Mouse (Mus musculus) left cerebral cortex, adult 9 months (tissue): ENCODE measurements around the gene Siah3.
A peak's percentile ranks its signal among the peaks of the same experiment; 100 is the strongest.

Experiments used
- DNase-seq, 2 experiments: peaks; one replicate each; pipeline ENCODE4 v3.0.0; 2022; ENCODE audit warnings: low spot score in 2 of 2

The Siah3 gene

DNA sequence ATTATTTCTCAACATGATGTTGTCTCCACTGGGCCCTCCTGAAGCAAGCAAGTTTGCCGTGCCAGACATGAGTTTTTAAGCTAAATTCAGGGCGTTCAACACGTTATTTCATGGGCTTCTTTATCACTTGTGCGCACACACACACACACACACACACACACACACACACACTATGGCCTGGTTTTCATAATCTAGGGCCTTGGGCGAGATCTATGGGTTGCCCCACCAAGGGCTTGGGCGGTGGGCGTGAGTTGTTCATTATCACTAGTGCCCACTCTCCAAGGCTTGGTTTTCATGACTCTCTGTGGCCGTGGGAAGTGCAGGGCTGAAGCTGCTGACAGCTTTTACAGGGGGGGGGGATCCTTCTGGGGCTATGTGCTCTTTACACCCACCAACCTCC lies 63.9 kb downstream of the Siah3 start:
- DNase-seq = no peak

DNA sequence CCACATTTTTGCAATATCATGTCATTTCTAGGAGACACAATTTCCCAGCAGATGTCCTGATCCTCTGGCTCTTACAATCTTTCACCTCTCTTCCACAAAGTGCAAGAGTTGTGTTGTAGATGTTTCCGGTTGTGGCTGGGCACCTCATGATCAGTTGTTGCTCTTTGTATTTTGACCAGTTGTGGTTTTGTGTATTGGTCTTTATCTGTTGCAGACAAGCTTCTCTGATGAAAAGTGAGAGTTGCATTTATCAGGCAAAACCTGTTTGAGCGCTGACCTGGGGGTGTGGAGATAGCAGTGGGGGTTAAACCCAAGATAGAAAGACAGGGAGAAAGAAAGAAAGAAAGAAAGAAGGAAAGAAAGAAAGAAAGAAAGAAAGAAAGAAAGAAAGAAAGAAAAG lies 68.9 kb downstream of the Siah3 start:
- DNase-seq = no peak

DNA sequence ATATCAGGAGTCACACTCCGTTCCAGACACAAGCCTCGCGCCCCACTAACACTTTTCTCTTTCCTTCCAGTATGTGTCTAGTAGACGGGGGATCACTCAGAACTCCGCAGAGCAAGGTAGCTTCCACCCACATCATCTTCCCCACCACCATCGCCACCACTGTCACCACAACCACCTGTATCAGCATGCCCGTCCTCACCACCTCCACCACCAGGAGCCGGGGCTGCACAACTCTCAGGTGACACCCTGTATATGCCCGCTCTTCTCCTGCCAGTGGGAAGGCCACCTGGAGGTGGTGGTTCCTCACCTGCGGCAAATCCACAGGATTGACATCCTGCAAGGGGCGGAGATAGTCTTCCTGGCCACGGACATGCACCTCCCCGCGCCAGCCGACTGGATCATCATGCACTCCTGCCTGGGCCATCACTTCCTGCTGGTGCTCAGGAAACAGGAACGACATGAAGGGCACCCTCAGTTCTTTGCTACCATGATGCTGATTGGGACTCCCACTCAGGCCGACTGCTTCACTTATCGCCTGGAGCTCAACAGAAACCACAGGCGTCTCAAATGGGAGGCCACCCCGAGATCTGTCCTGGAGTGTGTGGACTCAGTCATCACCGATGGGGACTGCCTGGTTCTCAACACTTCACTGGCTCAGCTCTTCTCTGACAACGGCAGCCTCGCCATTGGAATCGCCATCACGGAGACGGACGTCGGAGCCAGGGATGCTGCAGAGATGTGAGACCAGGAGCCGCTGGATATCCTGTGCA lies 69.8 kb downstream of the Siah3 start:
- DNase-seq = no peak

DNA sequence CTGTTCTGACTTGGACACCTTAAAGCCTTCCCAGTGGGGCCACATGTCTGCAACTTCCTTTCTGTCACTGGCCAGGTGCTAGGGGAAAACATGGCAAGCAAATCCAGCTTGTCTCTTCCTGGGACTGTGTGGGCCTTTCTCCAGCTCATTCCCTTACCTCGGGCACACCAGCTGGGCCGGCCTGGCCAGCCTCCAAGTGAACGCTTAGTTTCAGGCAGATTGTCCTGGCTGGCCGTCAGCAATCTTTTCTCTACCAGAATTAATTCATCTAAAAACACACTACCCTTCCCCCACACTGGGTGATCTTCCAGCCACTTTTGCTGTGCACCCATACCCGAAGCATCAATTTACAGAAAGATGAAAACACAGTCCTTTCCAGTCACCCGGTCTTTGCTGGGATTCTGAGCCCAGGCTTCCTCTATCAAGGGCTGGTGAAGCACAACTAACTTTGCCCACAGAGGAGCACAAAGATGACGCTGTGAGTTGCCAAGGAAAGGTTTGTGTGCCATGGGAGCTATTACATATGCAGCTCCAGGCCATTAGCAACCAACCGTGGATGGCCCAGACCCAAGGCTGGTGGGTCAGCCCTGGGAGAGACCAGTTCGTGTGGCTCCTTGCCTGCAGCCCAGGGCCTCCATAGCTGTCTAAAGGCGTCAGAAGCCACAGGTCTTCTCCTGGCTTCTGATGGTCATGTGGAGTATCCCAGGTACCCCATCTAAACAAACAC lies 71.8 kb downstream of the Siah3 start:
- peak; percentile 28 to 89 for DNase-seq

DNA sequence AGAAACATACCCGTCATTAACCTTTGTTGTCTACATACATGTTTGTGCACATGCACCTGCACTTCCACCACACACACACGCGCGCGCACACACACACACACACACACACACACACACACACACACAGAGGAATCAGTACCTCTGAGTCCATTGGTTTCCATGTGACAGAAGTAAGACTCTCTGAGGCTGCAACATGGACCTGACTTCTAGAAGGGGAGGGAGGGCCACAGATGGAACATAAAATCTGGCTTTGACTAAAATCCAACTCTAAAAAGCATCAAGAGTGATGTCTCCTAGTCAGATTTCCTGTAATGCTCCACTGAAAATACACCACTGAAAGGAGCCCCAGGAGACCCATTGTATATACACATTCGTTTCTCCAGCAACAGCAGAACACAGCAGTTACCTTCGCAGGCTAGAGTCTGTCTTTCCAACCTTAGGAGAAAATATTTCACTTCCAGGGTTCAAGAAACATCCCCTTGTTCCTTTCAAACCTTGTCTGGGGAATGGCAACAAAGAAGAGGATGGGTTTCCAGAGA lies 75.1 kb downstream of the Siah3 start:
- no peak for DNase-seq

DNA sequence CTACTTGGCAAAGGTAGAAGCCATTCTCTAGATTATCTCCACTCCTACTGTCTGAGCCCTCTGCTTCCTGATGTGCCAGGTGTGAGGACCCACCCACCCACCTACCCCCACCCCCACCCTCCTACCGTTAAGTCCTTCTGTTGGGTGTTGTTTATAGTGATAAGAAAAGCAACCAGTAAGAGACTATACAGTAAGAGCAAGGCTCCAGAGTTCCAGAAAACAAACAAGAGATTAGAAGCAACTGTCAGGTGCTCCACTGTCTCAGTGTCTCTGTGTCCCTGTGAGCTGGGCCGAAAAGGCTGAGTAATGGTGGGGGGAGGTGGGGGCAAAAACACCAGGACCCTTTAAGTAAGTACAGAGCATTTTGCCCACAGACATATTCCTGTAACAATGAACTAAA lies 83.4 kb downstream of the Siah3 start:
- no peak for DNase-seq

DNA sequence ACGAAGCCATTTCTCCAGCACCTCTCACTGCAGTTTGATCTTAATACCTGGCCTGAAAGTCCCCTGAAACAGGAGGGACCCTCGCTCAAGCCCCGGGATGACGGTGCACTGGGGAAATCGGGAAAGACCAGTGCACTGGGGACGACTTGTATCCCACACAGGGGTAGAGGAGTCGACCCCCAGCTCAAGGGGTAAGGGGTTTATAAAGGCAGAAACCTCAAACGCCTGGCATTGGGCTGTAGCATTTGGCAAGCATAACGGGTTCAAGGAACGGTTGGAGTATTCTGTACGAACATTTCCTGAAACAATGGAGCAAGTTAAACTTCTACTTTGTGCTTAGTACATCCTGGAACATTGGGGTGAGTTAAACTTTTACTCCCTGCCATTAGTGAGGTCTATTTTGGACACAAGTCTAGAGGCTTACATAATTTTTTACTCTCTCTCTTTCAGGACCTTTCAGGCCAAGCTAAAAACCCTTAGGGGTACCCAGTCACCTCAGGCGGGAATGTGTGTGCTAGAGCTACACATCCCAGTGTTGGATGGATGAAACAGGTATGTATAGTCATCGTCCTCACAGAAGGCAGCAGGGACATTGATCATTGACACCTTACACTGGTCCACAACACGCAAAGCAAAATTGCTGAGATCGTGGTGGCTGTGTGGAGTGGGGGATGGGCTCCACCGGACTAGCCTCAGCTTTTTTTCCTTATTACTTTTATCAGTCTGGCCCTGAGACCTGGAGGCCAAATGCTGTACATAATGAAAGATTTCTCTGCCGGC lies 84.6 kb downstream of the Siah3 start:
- no peak for DNase-seq

DNA sequence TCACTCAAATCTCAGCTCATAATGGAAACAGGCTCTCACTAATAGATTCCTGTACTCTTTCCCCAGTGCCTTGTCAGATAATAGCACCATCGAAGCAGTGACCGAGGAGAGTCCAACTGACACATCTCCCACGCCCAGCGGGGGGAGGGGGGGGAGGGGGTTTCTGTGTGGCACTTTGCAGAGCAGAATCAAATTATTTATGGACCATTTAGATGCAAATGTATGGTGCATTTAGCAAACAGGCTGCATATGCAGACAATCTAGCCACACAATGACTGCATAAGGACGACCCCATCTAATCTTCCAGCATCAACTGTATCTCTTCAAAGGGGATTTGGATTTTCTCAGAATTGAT lies 85.2 kb downstream of the Siah3 start:
- no peak for DNase-seq

DNA sequence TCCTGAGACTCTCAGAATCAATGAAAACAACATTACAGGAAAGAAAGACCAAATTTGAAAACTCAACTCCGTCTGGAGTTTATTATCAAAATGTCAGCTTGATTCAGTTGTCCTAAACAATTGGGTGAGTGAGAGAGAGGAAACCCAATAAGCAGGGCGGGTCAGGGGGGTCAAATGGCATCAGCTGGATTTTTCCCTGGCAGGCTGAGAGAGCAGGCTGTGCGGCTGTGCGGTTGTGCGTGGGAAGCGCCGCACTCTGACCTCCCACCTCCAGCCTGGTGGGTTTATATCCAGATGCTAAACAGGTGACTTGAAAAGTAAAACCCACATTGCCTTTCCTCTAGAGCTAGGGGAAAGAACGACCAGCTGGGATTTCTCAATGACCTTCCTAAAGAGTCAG lies 85.9 kb downstream of the Siah3 start:
- DNase-seq = no peak

DNA sequence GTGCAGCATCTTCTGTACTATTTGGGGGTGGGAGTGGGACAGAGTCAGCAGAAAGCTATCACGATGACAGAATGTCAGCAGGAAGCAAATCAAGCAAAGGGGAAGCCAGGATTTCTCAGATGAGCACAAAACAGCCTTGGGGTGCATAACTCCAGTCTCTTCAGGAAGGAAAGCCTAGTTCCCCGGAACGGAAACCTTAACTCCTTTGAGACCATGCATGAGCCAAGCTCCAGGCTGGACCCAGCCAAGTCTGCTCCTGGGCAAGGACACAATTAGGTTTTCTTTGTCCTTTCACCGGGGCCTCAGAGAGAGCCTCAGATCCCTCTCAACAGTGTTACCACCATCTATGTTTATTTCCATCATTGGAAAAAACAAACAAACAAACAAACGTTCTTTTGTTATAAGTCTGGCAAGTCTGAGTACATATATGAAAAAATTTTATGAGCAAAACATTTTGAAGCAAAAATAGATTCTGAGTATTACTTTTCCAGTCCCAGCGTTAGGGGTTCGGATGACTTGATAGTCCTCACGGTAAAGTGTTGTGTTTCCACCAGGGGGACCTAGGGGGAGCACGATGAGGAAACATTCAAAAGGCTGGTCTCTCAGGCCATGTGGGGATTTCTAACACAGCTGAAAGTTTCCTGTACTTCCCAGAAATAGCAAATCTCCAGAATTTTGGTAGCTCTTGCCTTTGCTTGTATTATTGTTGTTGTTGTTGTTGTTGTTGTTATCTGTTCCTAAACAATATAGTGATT lies 106.0 kb downstream of the Siah3 start:
- no peak for DNase-seq

DNA sequence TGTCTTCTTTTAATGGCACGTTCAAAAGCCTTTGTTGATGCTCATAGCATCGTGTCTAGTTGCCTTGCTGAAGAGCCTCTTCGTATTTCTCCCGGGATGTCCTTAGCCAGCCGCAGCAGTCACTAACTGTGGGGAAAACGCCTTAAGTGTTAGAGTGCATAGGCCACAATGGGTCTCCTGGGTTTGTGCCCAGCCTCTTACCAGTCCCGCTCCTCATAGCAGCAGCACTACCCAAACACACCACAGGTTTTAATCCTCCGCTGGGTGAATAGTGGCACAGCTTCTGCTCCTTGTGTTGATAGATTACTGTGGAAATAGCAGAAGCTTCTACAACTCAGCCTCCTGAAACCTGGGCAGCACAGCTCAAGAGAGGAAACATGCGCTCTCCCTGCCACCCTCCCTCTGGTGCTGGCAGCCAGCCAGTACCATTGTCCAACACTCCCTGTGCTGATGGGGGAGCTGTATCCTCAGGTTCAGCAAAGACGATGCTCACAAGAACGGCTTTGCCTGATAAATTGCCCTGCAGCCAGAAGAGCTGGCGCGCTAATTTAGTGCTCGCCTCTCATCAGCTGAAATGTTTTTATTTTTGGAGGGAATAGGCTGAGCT lies 109.9 kb downstream of the Siah3 start:
- peak in 1 of 2 experiments; percentile 56 for DNase-seq

DNA sequence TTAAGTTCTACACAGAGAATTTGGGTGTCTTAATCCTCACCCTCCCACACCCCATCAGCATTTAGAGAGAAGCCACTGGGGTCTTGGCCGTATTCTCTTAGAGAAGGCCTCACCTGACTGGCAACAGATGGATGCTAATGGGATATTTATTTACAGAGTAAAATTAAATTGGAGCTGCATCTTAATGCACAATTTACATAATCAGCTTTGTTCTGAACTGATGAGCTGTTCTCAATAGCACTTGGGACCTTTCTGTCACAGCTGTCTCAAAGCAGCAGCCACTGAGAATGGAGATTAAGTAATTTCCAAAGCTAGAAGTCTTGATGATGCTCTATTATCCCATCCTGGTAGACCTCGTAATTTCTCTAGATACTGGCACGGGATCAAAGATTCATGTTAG lies 110.5 kb downstream of the Siah3 start:
- DNase-seq = no peak

DNA sequence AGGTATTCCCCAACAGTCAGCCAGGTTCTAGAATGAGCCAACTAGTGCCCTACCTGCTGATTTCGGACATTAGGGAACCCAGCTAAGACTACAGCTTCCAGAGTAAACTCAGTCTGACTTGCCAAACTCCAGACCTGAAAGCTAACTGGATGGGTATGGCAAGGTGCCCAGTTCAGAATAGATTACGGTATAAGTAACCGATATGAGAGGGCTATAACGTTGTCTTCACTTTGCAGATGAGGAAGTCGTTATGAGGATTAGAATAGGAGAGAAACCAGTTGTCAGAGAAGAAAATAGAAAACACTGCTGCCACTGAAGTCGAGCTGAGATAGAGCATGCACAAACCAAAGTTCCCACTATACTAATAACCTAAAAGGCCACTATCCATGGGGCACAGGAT lies 123.2 kb downstream of the Siah3 start:
- no peak for DNase-seq
